Mouse (Mus musculus) embryonic fibroblast, embryonic 13.5 days (primary cell): Measurements from ENCODE around the gene Pi4k2a.

Source experiments
- CTCF ChIP-seq: IDR thresholded peaks from 2 replicates; pipeline ENCODE4 v1.5.1; 2011; ENCODE audit warnings: mild to moderate bottlenecking, control low read depth, low read length, moderate library complexity, borderline replicate concordance; ENCODE audit not compliant: insufficient read depth
- POLR2A ChIP-seq: IDR thresholded peaks from 2 replicates; pipeline ENCODE4 v1.6.1; 2011; ENCODE audit warnings: low read depth, mild to moderate bottlenecking, control low read depth, low read length, moderate library complexity

- TF ChIP-seq CTCF (no peak), POLR2A (no peak)
Observed at GRCm38 (mm10) chr19:42138517-42139285, 48.4 kb downstream of the Pi4k2a start.
